Mouse (Mus musculus): Measurements from ENCODE around the gene 1700013G24Rik. TPM values are rescaled to one million over a fixed set of nuclear protein-coding genes. Genes with fewer than 3 reads are reported as not detected.

Gene 1700013G24Rik
- polyA plus RNA-seq, 1 experiment from 2014 or later: not detected

DNA sequence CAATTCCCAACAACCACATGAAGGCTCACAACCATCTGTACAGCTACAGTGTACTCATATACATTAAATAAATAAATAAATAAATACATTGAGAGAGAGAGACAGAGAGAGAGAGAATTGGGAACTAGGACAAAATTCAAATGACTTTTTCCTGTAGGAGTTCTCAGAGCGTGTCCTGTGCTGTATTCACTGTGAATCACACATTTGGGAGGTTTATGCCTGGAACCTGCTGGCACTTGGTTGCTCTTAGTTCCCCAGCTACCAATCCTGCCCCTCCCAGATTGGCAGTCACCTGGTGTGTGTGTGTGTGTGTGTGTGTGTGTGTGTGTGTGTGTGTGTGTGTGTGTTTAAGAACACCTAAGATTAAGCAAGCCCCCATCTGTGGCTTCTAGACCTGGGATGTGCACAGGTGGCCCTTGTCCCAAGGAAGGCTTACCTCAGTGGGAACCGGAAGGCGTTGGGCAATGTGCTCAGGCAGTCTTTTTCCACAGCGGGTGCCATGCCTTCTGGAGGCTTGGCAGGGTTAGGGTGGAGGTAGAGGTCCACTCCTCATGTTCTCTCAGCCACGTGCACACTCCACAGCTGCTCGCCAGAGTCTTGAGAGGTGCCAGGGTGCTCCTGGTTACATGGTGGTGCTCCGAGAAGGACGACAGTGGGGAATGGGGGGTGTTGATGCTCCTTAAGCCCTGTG lies 16.0 kb upstream of the 1700013G24Rik start:
- Histone ChIP-seq H3K9me3 (replicated peaks; ENCODE audit: control insufficient read depth, low read length) (0 out of 2 replicates have a peak, but pooled peaks cover 2% of the 10 kb centered on the region), H3K4me1 (ENCODE audit: control insufficient read depth, insufficient read depth, low read length) (no peaks in the 10 kb centered on the region), H3K36me3 (ENCODE audit: control insufficient read depth, insufficient read depth) (no peaks in the 10 kb centered on the region), H3K27me3 (ENCODE audit: control insufficient read depth, insufficient read depth, low read length) (no peaks in the 10 kb centered on the region), H3K4me3 (ENCODE audit: low read length) (no peak overlapping the region), H3K4me2 (ENCODE audit: low read depth, low read length) (no peak overlapping the region), H3K9ac (ENCODE audit: low read length) (no peak overlapping the region), H3K27ac (ENCODE audit: low read length) (no peak overlapping the region)
- no peak for ATAC-seq (replicated peaks; ENCODE audit: extremely low read depth, insufficient read depth, low FRiP score)
- WGBS: 92% methylated on average over 8 of the region's 8 CpGs

DNA sequence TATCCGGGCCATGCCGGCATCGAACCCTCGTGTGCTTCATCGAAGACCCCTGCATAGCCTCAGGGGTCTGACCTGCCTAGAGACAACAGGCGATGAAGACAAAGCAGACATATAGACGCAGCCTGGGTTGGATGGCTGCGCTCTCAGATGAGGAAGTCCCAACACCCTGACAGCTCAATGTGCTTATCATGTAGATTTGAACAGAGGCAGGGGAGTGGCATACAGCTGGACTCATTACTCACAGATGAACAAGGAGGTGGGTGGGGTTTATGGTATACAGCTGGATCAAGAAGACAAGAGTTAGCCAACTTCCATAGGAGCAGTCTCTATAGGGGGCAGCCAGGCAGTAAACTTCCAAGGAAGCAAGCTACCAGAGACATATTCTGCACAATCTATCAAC lies 14.2 kb upstream of the 1700013G24Rik start:
- H3K4me1 ChIP-seq (ENCODE audit: control insufficient read depth, insufficient read depth, low read length): no peaks in the 10 kb centered on the region
- 0 out of 2 replicates have a peak, but pooled peaks cover 2% of the 10 kb centered on the region for H3K9me3 ChIP-seq (replicated peaks; ENCODE audit: control insufficient read depth, low read length)
- no peaks in the 10 kb centered on the region for H3K36me3 ChIP-seq (ENCODE audit: control insufficient read depth, insufficient read depth)
- no peaks in the 10 kb centered on the region for H3K27me3 ChIP-seq (ENCODE audit: control insufficient read depth, insufficient read depth, low read length)
- H3K9ac ChIP-seq (ENCODE audit: low read length): no peak overlapping the region
- no peak for ATAC-seq (replicated peaks; ENCODE audit: extremely low read depth, insufficient read depth, low FRiP score)
- H3K27ac ChIP-seq (ENCODE audit: low read length): no peak overlapping the region
- H3K4me2 ChIP-seq (ENCODE audit: low read depth, low read length): no peak overlapping the region
- WGBS: 77% methylated on average over 8 of the region's 8 CpGs
- H3K4me3 ChIP-seq (ENCODE audit: low read length): no peak overlapping the region

DNA sequence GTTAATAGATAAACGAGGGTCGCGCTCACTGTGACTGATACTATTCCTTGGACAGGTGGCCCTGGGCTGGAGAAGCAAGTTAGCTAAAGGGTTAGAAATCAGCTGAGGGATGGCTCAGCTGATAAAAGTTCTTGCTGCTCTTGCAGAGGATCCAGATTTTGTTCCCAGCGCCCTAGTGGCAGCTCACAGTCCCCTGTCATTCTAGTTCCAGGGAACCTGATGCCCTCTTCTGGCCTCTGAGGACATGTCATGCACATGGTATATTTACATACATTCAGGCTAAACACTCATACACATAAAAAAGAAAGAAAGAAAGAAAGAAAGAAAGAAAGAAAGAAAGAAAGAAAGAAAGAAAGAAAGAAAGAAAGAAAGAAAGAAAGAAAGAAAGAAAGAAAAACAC lies 11.8 kb upstream of the 1700013G24Rik start:
- ATAC-seq (replicated peaks; ENCODE audit: extremely low read depth, insufficient read depth, low FRiP score): no peak
- 84% methylated on average over 4 of the region's 4 CpGs for WGBS
- Histone ChIP-seq H3K27me3 (ENCODE audit: control insufficient read depth, insufficient read depth, low read length) (no peaks in the 10 kb centered on the region), H3K4me3 (ENCODE audit: low read length) (no peak overlapping the region), H3K4me1 (ENCODE audit: control insufficient read depth, insufficient read depth, low read length) (no peaks in the 10 kb centered on the region), H3K36me3 (ENCODE audit: control insufficient read depth, insufficient read depth) (no peaks in the 10 kb centered on the region), H3K4me2 (ENCODE audit: low read depth, low read length) (no peak overlapping the region), H3K9ac (ENCODE audit: low read length) (no peak overlapping the region), H3K27ac (ENCODE audit: low read length) (no peak overlapping the region), H3K9me3 (replicated peaks; ENCODE audit: control insufficient read depth, low read length) (0 out of 2 replicates have a peak, but pooled peaks cover 2% of the 10 kb centered on the region)

DNA sequence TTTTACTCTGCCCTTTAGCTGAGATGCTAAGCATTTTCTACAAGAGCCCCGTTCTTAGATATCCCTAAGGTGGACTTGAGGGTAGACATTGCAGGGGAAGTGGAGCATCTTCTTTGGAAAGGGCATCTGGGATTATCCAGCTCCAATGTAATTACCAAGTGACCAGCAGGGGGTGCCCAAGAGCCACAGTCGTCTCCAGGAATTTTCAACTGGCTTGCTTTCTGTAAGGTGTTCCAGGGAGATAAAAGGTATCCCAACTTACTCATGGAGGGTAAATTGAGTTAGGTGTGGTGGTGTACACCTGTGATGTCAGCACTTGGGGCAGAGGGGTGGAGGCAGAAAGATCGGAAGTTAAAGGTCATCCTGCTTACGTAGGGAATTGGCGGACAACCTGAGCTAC lies 9.5 kb upstream of the 1700013G24Rik start:
- Histone ChIP-seq H3K4me3 (ENCODE audit: low read length) (no peak overlapping the region), H3K27ac (ENCODE audit: low read length) (no peak overlapping the region), H3K27me3 (ENCODE audit: control insufficient read depth, insufficient read depth, low read length) (no peaks in the 10 kb centered on the region), H3K9me3 (replicated peaks; ENCODE audit: control insufficient read depth, low read length) (0 out of 2 replicates have a peak, but pooled peaks cover 2% of the 10 kb centered on the region), H3K9ac (ENCODE audit: low read length) (no peak overlapping the region), H3K36me3 (ENCODE audit: control insufficient read depth, insufficient read depth) (no peaks in the 10 kb centered on the region), H3K4me2 (ENCODE audit: low read depth, low read length) (no peak overlapping the region), H3K4me1 (ENCODE audit: control insufficient read depth, insufficient read depth, low read length) (peaks cover 12% of the 10 kb centered on the region)
- 23% methylated on average over 5 of the region's 5 CpGs for WGBS
- ATAC-seq (replicated peaks; ENCODE audit: extremely low read depth, insufficient read depth, low FRiP score): no peak

DNA sequence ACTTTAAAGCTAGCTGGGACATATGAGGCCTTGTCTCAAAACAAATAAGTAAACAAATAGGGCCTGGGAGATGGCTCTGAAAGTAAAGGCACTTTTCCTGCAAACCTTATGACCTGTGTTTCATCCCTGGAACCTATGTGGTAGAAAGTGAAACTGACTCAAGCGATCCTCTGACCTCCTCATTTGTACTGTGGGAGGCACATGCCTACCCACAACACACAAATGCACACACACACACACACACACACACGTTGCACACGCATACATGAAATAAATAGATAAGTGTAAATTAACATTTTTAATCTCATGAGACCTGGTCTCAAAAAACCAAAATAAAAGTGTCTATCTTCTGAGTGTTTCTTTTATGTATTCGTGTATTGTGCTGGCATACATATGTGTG lies 7.2 kb upstream of the 1700013G24Rik start:
- 91% methylated on average over 4 of the region's 4 CpGs for WGBS
- 0 out of 2 replicates have a peak, but pooled peaks cover 2% of the 10 kb centered on the region for H3K9me3 ChIP-seq (replicated peaks; ENCODE audit: control insufficient read depth, low read length)
- no peak for ATAC-seq (replicated peaks; ENCODE audit: extremely low read depth, insufficient read depth, low FRiP score)
- H3K27me3 ChIP-seq (ENCODE audit: control insufficient read depth, insufficient read depth, low read length): no peaks in the 10 kb centered on the region
- no peaks in the 10 kb centered on the region for H3K36me3 ChIP-seq (ENCODE audit: control insufficient read depth, insufficient read depth)
- H3K4me1 ChIP-seq (ENCODE audit: control insufficient read depth, insufficient read depth, low read length): peaks cover 26% of the 10 kb centered on the region
- H3K27ac ChIP-seq (ENCODE audit: low read length): no peak overlapping the region
- no peak overlapping the region for H3K9ac ChIP-seq (ENCODE audit: low read length)
- no peak overlapping the region for H3K4me3 ChIP-seq (ENCODE audit: low read length)
- no peak overlapping the region for H3K4me2 ChIP-seq (ENCODE audit: low read depth, low read length)

DNA sequence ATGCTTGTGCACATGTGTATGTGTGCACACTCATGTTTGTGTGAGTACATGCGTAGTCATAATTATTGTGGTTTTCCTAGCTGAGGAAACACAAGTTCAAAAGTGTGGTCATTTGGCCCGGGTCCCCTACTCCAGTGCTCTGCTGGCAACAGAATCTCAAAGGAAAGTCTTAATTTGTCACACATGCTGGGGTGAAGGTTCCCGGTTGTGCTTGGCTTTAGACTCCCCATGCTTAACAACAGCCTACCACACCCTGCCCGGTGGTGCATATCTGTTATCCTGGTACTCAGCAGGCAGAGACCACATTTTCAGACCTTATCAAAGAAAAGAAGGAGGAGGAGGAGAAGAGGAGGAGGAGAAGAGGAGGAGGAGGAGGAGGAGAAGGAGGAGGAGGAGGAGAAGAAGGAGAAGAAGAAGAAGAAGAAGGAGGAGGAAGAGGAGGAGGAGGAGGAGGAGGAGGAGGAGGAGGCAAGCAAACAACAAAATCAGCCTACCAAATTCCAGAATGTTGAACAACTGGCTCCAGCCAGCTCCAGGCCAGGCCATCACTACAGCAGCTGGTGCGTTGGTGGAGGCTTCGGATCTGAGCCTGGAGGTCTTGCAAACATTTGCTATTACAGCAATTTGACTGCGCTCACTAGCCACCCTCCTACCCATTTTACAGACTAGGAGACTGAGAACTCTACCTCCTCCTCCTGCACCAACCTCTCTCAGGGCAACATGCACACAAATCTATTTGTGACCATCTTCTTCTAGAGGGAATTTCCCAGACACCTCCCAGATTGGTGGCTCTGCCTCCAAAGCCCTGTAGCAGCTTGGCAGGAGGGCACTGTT lies 5.5 kb upstream of the 1700013G24Rik start:
- Histone ChIP-seq H3K9me3 (replicated peaks; ENCODE audit: control insufficient read depth, low read length) (no peaks in the 10 kb centered on the region), H3K9ac (ENCODE audit: low read length) (0 out of 2 replicates have a peak overlapping the region, but pooled peaks have one; percentile 44), H3K4me2 (ENCODE audit: low read depth, low read length) (peak overlapping the region; percentile 39), H3K4me1 (ENCODE audit: control insufficient read depth, insufficient read depth, low read length) (peaks cover 26% of the 10 kb centered on the region), H3K4me3 (ENCODE audit: low read length) (no peak overlapping the region), H3K36me3 (ENCODE audit: control insufficient read depth, insufficient read depth) (no peaks in the 10 kb centered on the region), H3K27ac (ENCODE audit: low read length) (peak overlapping the region; percentile 82), H3K27me3 (ENCODE audit: control insufficient read depth, insufficient read depth, low read length) (no peaks in the 10 kb centered on the region)
- no peak for ATAC-seq (replicated peaks; ENCODE audit: extremely low read depth, insufficient read depth, low FRiP score)
- WGBS: 49% methylated on average over 7 of the region's 7 CpGs

DNA sequence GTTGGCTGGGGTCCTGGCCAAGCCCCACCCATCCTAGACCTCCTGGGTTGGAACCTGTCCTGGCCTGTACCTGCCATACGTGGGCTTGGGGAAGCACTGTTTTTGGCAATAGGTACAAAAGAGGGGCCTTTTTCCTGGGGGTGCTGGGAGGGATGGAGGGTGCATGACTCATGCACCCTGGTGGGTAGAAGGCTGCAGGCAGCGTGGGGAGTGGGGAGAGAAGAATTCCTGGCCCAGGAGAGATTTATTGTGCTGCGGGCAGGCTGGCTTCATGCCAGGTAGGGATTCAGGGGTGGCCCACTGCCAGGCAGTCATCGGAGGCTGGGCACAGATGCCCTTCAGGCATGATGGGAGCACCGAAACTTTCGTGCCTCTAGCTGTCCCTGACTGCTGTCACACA lies 4.9 kb upstream of the 1700013G24Rik start:
- no peak overlapping the region for H3K4me3 ChIP-seq (ENCODE audit: low read length)
- no peaks in the 10 kb centered on the region for H3K27me3 ChIP-seq (ENCODE audit: control insufficient read depth, insufficient read depth, low read length)
- H3K9me3 ChIP-seq (replicated peaks; ENCODE audit: control insufficient read depth, low read length): no peaks in the 10 kb centered on the region
- ATAC-seq (replicated peaks; ENCODE audit: extremely low read depth, insufficient read depth, low FRiP score): peak; percentile 65
- 17% methylated on average over 6 of the region's 6 CpGs for WGBS
- H3K4me2 ChIP-seq (ENCODE audit: low read depth, low read length): peak overlapping the region; percentile 39
- no peaks in the 10 kb centered on the region for H3K36me3 ChIP-seq (ENCODE audit: control insufficient read depth, insufficient read depth)
- peaks cover 26% of the 10 kb centered on the region for H3K4me1 ChIP-seq (ENCODE audit: control insufficient read depth, insufficient read depth, low read length)
- H3K27ac ChIP-seq (ENCODE audit: low read length): peak overlapping the region; percentile 82
- peak overlapping the region; percentile 44 for H3K9ac ChIP-seq (ENCODE audit: low read length)

DNA sequence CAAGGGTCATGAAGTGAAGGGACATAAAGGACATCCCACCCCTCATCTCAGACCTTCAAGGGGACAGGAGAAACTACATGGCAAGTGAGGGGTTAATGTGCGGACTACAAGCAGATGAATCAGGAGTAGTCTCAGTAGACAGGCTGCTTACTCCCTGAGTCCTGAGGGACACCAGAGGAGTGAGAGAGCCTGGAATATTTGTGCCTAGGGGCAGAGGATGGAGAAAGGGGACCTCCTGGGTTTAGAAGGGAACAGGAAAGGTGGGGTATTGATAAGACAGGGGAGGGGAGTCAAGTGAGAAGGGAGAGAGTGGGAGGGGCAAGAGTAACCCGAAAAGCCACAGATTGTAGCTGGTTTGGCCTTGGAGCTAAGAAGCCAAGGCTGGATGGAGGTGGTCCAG lies 4.4 kb upstream of the 1700013G24Rik start:
- H3K9me3 ChIP-seq (replicated peaks; ENCODE audit: control insufficient read depth, low read length): no peaks in the 10 kb centered on the region
- no peaks in the 10 kb centered on the region for H3K27me3 ChIP-seq (ENCODE audit: control insufficient read depth, insufficient read depth, low read length)
- H3K36me3 ChIP-seq (ENCODE audit: control insufficient read depth, insufficient read depth): no peaks in the 10 kb centered on the region
- no peak overlapping the region for H3K4me3 ChIP-seq (ENCODE audit: low read length)
- peak overlapping the region; percentile 82 for H3K27ac ChIP-seq (ENCODE audit: low read length)
- H3K4me1 ChIP-seq (ENCODE audit: control insufficient read depth, insufficient read depth, low read length): peaks cover 26% of the 10 kb centered on the region
- H3K4me2 ChIP-seq (ENCODE audit: low read depth, low read length): peak overlapping the region; percentile 39; the same call in 1 of the 2 replicates
- ATAC-seq (replicated peaks; ENCODE audit: extremely low read depth, insufficient read depth, low FRiP score): 0 out of 2 replicates have a peak, but pooled peaks have one; percentile 30
- 30% methylated on average over 2 of the region's 2 CpGs for WGBS
- peak overlapping the region; percentile 44 for H3K9ac ChIP-seq (ENCODE audit: low read length)

DNA sequence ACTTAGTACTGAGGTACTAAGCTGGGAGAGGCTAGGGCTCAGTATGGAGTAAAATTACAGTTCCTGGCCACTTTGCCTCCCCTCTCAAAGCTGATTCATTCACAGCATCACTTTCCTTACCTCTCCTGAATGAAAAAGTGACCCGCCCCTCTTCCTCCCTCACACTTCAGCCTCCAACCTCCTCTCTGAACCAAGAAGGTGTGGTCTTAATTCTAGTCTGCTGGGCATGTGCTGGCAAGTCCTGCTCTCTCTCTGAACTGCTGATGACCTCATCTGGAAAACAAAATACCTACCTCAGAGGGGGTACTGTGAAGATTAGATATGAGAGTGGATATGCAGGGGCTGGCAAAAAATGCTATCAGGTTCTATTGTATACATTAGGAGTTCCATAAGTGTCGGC lies 4.0 kb upstream of the 1700013G24Rik start:
- H3K27ac ChIP-seq (ENCODE audit: low read length): peak overlapping the region; percentile 82
- 51% methylated on average over 2 of the region's 2 CpGs for WGBS
- no peaks in the 10 kb centered on the region for H3K27me3 ChIP-seq (ENCODE audit: control insufficient read depth, insufficient read depth, low read length)
- no peak overlapping the region for H3K4me3 ChIP-seq (ENCODE audit: low read length)
- H3K9me3 ChIP-seq (replicated peaks; ENCODE audit: control insufficient read depth, low read length): no peaks in the 10 kb centered on the region
- H3K4me2 ChIP-seq (ENCODE audit: low read depth, low read length): no peak overlapping the region
- no peak for ATAC-seq (replicated peaks; ENCODE audit: extremely low read depth, insufficient read depth, low FRiP score)
- no peak overlapping the region for H3K9ac ChIP-seq (ENCODE audit: low read length)
- peaks cover 28% of the 10 kb centered on the region for H3K4me1 ChIP-seq (ENCODE audit: control insufficient read depth, insufficient read depth, low read length)
- H3K36me3 ChIP-seq (ENCODE audit: control insufficient read depth, insufficient read depth): no peaks in the 10 kb centered on the region

Data from heart, embryonic 16.5 days (tissue).